Mouse (Mus musculus): ENCODE data around the gene Acvr2a.

DNA sequence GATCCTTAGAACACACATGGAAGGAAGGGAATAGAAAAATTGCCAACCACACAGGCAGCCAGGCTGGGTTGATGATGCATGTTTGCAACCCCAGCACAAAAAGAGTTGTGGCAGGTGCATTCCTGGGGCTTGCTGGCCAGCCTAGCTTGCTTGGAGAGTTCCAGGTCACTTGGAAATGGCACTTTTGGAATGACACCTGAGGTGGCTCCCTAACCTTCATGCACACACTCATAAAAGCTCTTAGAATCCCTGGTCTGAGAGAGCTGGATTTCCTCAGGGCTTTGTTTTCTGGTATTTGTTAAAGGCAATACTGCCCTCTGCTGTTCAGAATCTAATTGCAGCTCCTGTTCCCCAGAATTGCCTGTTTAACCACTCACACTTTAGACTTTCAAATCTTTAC is 72.0 kb downstream of the Acvr2a start:
- TF ChIP-seq CTCF (IDR thresholded peaks at IDR 0.05; ENCODE audit: control insufficient read depth, insufficient read depth, insufficient read length) (no peak), USF1 (IDR thresholded peaks at IDR 0.05; ENCODE audit: low read depth) (no peak), CEBPB (IDR thresholded peaks at IDR 0.05; ENCODE audit: low read depth) (no peak), MAX (IDR thresholded peaks at IDR 0.05) (no peak), MYOG (IDR thresholded peaks at IDR 0.05; ENCODE audit: control insufficient read depth, extremely low read depth, insufficient read length) (no peak), FOSL1 (IDR thresholded peaks at IDR 0.05; ENCODE audit: insufficient read depth, low read length, poor library complexity, severe bottlenecking) (no peak)
